Mouse (Mus musculus): Measurements from ENCODE around the gene Ephb4. TPM values are rescaled to one million over a fixed set of nuclear protein-coding genes. Genes with fewer than 3 reads are reported as not detected.
A peak's percentile ranks its signal among the peaks of the same experiment; 100 is the strongest.

The Ephb4 gene
- polyA plus RNA-seq, 1 experiment from 2014 or later: 109 TPM

DNA sequence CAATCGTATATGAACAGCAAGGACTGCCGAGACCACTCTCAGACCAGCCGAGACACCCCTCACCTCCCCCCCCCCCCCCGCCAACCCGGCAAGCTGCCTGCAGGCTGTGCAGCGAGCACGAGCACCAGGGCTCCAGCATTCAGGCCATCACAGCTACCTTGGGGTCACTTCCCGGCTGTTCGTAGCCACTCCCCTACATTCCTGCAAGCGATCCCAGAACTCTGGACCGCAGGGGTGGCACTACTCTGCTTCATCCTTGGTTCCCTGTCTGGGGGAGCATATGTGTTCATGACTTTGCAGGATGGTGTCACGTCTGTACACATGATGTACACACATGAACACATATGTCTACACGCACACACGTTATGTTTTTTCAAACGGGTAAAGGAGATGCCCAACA lies 27.7 kb downstream of the Ephb4 start:
- no peak for TF ChIP-seq CTCF (IDR thresholded peaks at IDR 0.05)
- ChIA-PET POLR2A (interaction anchor here (0.8 kb wide), 1 partner anchor 26 kb away, joined by 3 read pairs; no protein-coding TSS in a partner anchor), CTCF (interaction anchor here (1.5 kb wide), 1 partner anchor 11 kb away, joined by 3 read pairs; no protein-coding TSS in a partner anchor)
- ATAC-seq (no peak), DNase-seq (ENCODE audit: low read depth, low spot score) (no peak)
- in situ Hi-C loops (cut with MboI; ENCODE audit: low pct_unique_long_range_greater_than_20kb): no loop called here
- H3K27me3 ChIP-seq: no peaks in the 10 kb centered on the region

DNA sequence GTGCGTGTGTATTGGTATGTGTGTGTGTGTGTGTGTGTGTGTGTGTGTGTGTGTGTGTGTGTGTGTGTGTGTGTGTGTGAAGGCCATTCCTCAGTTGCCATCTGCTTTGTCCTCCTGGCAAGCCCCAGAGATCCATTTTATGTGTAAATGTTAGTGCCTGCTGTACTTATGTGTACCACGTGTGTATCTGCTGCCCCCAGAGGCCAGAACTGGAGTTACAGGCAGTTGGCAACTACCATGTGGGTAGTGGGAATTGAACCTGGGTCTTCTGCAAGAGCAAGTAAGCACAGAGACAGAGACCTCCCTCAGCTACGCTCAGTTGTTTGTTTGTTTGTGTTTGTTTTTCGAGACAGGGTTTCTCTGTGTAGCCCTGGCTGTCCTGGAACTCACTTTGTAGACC lies 31.2 kb downstream of the Ephb4 start:
- DNase-seq (ENCODE audit: low read depth, low spot score) (no peak), ATAC-seq (no peak)
- POLR2A ChIA-PET: interaction anchor here (0.8 to 1.1 kb wide), 2 partner anchors 24 to 1397 kb away, joined by 3 read pairs; no protein-coding TSS in a partner anchor
- no peaks in the 10 kb centered on the region for H3K27me3 ChIP-seq
- TF ChIP-seq CTCF (IDR thresholded peaks at IDR 0.05): no peak
- in situ Hi-C loops (cut with MboI; ENCODE audit: low pct_unique_long_range_greater_than_20kb): loop anchor here (5.0 kb wide), 1 partner anchor 36 kb away; no protein-coding TSS in a partner anchor
- CTCF ChIA-PET: interaction anchor here (0.8 kb wide), 2 partner anchors 10 to 11 kb away, joined by 3 to 4 read pairs; no protein-coding TSS in a partner anchor

DNA sequence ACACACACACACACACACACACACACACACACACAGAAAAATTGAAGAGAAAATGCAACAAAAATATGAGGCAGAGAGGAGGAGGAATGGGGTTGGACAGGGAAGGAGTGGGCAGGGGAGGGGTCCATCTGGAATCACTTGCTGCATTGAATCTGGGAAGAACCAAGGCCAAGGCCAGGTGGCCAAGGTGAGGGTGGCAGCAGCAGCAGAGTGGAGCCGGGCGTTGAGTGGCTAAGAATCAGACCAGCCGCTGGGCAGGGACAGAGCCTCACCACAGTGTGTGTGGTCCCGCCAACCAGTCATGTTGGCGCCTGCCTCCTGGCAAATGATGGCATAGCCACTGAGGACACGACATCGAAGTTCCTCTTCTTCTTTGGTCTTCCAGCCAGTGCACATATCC lies 33.5 kb downstream of the Ephb4 start:
- in situ Hi-C loops (cut with MboI; ENCODE audit: low pct_unique_long_range_greater_than_20kb): loop anchor here (5.0 kb wide), 1 partner anchor 34 kb away; no protein-coding TSS in a partner anchor
- ATAC-seq (no peak), DNase-seq (ENCODE audit: low read depth, low spot score) (no peak)
- ChIA-PET POLR2A (no interaction called here), CTCF (interaction anchor here (1.4 kb wide), 1 partner anchor 274 kb away, joined by 4 read pairs; no protein-coding TSS in a partner anchor)
- TF ChIP-seq CTCF (IDR thresholded peaks at IDR 0.05): no peak
- H3K27me3 ChIP-seq: no peaks in the 10 kb centered on the region

DNA sequence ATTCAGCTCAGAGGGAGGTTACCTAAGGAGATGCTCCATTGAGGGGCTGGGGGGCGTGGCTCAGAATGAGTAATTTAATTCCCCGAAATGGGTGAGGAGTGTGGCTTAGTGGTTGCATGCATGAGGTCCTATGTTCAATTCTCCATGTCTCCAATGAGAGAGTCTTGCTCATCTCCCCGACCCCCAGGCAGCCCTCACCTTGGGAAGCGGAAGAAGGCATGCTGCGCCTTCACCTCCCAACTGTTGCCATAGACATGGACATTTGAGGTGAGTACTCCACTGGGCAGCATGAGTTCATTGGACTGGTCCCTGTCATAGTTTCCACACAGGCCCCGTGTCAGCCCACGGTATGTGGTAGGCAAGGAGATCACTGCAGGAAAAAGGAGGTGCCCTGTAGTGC lies 36.8 kb downstream of the Ephb4 start:
- in situ Hi-C loops (cut with MboI; ENCODE audit: low pct_unique_long_range_greater_than_20kb): no loop called here
- ATAC-seq: peak; percentile 78
- CTCF ChIA-PET: interaction anchor here (1.0 to 3.2 kb wide), 3 partner anchors 12 to 53 kb away, joined by 3 to 8 read pairs (median 3); partner anchors contain the start of gene Slc12a9

DNA sequence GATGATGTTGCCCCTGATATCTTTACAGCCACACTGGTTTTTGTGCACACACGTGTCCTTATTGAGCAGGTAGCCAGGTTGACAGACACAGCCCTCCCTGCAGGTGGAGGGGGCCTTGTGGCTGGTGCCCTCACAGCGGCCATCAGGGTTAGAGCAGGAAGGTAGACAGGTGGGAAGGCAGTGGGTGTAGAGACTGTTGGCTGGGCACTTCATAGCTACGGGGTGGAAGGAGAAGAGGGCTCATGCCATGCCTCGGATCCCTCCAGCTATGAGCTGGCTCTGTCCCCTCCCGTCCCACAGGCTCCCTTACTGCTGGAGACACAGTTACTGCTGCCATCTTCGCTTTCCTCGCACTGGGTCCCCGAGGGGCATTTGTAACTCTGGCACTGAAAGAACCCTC lies 41.7 kb downstream of the Ephb4 start:
- ChIA-PET POLR2A (interaction anchor here (0.9 to 1.2 kb wide), 2 partner anchors 16 to 110 kb away, joined by 3 read pairs; no protein-coding TSS in a partner anchor), CTCF (no interaction called here)
- no peak for DNase-seq (ENCODE audit: low read depth, low spot score)
- no peak for TF ChIP-seq CTCF (IDR thresholded peaks at IDR 0.05)
- ATAC-seq: no peak
- no peaks in the 10 kb centered on the region for H3K27me3 ChIP-seq
- in situ Hi-C loops (cut with MboI; ENCODE audit: low pct_unique_long_range_greater_than_20kb): no loop called here

More for the DNA sequence above, 36.8 kb downstream of the Ephb4 start:
- POLR2A ChIA-PET: no interaction called here
- H3K27me3 ChIP-seq: no peaks in the 10 kb centered on the region
- DNase-seq (ENCODE audit: low read depth, low spot score): peak; percentile 96
- TF ChIP-seq CTCF (IDR thresholded peaks at IDR 0.05): no peak

DNA sequence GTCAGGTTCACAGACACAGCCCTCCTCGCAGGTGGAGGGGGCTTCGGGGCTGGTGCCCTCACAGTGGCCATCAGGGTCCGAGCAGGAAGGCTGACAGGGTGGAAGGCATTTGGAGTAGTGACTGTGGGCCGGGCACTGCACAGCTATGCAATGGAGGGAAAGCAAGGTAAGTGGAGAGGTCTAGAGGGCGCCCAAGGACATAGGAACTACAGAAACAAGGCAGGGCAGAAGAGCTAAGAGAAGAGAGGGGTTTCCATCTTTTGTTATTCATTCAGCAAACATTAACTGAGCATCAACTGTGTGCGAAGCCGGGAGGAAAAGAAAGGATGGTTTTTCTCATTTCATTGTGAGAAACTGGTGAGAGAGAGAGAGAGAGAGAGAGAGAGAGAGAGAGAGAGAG lies 44.5 kb downstream of the Ephb4 start:
- ChIA-PET CTCF (interaction anchor here (0.9 to 2.0 kb wide), 4 partner anchors 14 to 107 kb away, joined by 3 to 5 read pairs (median 4); no protein-coding TSS in a partner anchor), POLR2A (interaction anchor here (0.6 kb wide), 1 partner anchor 21 kb away, joined by 4 read pairs; no protein-coding TSS in a partner anchor)
- in situ Hi-C loops (cut with MboI; ENCODE audit: low pct_unique_long_range_greater_than_20kb): no loop called here
- ATAC-seq (no peak), DNase-seq (ENCODE audit: low read depth, low spot score) (no peak)
- H3K27me3 ChIP-seq: no peaks in the 10 kb centered on the region
- no peak for TF ChIP-seq CTCF (IDR thresholded peaks at IDR 0.05)

DNA sequence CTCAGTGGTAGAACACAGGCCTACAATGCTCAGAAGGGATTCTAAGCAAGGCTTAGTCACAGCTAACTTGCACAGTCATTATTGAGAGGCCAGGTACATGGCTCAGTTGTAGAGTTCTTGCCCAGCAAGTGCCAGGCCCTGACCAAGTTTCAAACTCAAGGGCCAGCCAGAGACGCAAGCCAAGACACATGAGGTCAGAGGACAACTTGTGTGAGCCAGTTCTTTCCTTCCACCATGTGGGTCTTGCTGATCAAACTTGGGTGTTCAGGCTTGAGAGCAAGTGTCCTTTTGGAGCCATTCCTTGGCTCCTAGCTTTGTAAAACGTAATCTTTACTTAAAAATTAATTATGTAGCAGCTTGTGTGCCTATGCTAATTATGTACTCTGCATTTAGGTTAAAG lies 54.2 kb downstream of the Ephb4 start:
- TF ChIP-seq CTCF (IDR thresholded peaks at IDR 0.05): no peak
- in situ Hi-C loops (cut with MboI; ENCODE audit: low pct_unique_long_range_greater_than_20kb): no loop called here
- no peak for DNase-seq (ENCODE audit: low read depth, low spot score)
- ChIA-PET POLR2A (interaction anchor here (0.6 to 0.7 kb wide), 2 partner anchors 9 to 10 kb away, joined by 3 to 4 read pairs; no protein-coding TSS in a partner anchor), CTCF (no interaction called here)
- no peak for ATAC-seq
- no peaks in the 10 kb centered on the region for H3K27me3 ChIP-seq

DNA sequence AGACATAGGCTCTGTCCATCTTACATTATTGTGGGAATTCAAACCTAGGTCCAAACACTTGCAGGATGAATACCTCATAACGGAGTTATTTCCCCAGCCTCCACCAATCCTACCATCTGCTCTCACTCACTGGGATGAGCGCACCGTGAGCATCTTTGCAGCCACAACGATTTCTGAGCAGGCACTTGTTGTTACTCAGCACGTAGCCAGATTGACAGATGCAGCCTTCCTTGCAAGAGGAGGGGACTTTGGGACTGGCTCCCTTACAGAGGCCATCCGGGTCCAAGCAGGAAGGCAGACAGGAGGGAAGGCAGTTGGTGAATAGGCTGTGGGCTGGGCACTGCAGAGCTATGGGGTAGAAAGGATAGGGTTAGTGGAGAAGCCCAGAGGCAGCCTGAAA lies 59.5 kb downstream of the Ephb4 start:
- no peak for DNase-seq (ENCODE audit: low read depth, low spot score)
- TF ChIP-seq CTCF (IDR thresholded peaks at IDR 0.05): no peak
- ChIA-PET CTCF (interaction anchor here (0.6 to 0.8 kb wide), 2 partner anchors 9 to 25 kb away, joined by 3 to 4 read pairs; no protein-coding TSS in a partner anchor), POLR2A (no interaction called here)
- H3K27me3 ChIP-seq: no peaks in the 10 kb centered on the region
- in situ Hi-C loops (cut with MboI; ENCODE audit: low pct_unique_long_range_greater_than_20kb): no loop called here
- ATAC-seq: no peak

DNA sequence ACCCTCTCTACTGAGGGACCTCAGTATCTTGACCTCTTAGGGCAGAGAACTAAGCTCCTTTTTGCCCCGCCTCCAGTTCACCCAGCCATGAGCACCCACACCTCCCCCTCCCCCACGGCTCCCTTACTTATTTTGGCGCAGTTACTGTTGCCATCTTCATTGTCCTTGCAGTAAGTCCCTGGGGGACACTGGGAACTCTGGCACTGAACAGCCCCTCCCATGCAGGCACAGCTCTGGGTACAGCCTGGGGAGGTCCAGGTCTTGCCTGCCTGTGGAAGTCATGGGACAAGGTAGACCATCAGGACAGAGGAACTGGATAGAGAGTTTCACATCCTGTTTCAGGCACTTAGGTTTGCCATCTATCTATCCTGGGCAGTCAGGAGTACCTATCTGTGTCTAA lies 60.2 kb downstream of the Ephb4 start:
- in situ Hi-C loops (cut with MboI; ENCODE audit: low pct_unique_long_range_greater_than_20kb): no loop called here
- ChIA-PET POLR2A (no interaction called here), CTCF (no interaction called here)
- TF ChIP-seq CTCF (IDR thresholded peaks at IDR 0.05): no peak
- DNase-seq (ENCODE audit: low read depth, low spot score) (no peak), ATAC-seq (no peak)
- no peaks in the 10 kb centered on the region for H3K27me3 ChIP-seq

DNA sequence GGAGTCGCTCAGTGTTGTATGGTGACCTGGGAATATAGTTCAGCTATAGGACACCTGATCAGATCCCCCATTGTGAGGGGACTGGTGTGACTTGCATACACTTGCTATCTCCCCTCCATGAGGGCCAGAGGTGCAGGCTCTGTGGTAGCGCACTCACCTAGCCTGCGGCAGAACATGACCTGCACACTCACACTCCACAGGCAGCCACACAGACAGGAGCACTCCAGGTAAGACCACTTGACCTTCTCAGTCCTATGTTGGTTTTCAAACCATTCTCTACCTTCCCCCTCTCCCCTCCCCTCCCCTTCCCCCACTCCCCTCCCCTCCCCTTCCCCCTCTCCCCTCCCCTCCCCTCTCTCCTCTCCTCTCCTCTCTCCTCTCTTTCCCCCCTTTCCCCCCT lies 60.6 kb downstream of the Ephb4 start:
- POLR2A ChIA-PET: no interaction called here
- no peaks in the 10 kb centered on the region for H3K27me3 ChIP-seq
- no peak for TF ChIP-seq CTCF (IDR thresholded peaks at IDR 0.05)
- ATAC-seq (no peak), DNase-seq (ENCODE audit: low read depth, low spot score) (no peak)
- in situ Hi-C loops (cut with MboI; ENCODE audit: low pct_unique_long_range_greater_than_20kb): no loop called here
- CTCF ChIA-PET: no interaction called here

DNA sequence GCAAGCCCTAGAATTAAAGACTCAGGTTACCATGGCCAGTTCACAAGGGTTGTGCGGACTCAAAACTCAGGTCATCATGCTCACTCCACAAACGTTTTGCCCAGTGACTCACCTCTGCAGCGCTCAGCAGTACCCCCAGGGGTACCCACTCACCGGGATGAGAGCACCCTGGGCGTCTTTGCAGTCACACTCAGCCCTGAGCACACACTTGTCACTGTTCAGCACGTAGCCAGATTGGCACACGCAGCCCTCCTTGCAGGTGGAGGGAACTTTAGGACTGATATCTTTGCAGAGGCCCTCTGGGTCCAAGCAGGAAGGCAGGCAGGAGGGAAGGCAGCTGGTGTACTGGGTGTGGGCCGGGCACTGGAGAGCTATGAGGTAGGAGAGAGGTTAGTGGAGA lies 61.3 kb downstream of the Ephb4 start:
- DNase-seq (ENCODE audit: low read depth, low spot score) (no peak), ATAC-seq (no peak)
- CTCF ChIA-PET: interaction anchor here (1.0 kb wide), 1 partner anchor 11 kb away, joined by 3 read pairs; no protein-coding TSS in a partner anchor
- in situ Hi-C loops (cut with MboI; ENCODE audit: low pct_unique_long_range_greater_than_20kb): no loop called here
- no peak for TF ChIP-seq CTCF (IDR thresholded peaks at IDR 0.05)
- POLR2A ChIA-PET: interaction anchor here (0.6 kb wide), 1 partner anchor 72 kb away, joined by 3 read pairs; no protein-coding TSS in a partner anchor
- H3K27me3 ChIP-seq: no peaks in the 10 kb centered on the region
